Mouse (Mus musculus) forebrain, embryonic 10.5 days (tissue): ENCODE data around the gene Epb41l3. TPM values are rescaled to one million over a fixed set of nuclear protein-coding genes. Genes with fewer than 3 reads are reported as not detected.

Experiments
- DNase-seq: peaks from one replicate; pipeline ENCODE4 v3.0.0-alpha.2; 2017; ENCODE audit warnings: low spot score; ENCODE audit errors: extremely low spot score
- H3K27ac ChIP-seq: fragments of 300-500 bp; sonication (generic); 2 replicates; pipeline ENCODE4 v1.5.1; 2016; ENCODE audit warnings: mild to moderate bottlenecking
- H3K27me3 ChIP-seq: fragments of 300-500 bp; sonication (generic); 2 replicates; pipeline ENCODE4 v1.6.1; 2016; ENCODE audit warnings: mild to moderate bottlenecking; ENCODE audit not compliant: poor library complexity, severe bottlenecking
- H3K36me3 ChIP-seq: fragments of 300-500 bp; sonication (generic); replicated peaks from 2 replicates; pipeline ENCODE4 v1.6.1; 2016; ENCODE audit warnings: mild to moderate bottlenecking, moderate library complexity
- H3K4me1 ChIP-seq: fragments of 300-500 bp; sonication (generic); 2 replicates; pipeline ENCODE4 v1.6.1; 2016
- H3K4me3 ChIP-seq: fragments of 300-500 bp; sonication (generic); 2 replicates; pipeline ENCODE4 v1.5.1; 2016; ENCODE audit warnings: mild to moderate bottlenecking, moderate library complexity
- H3K9me3 ChIP-seq: fragments of 300-500 bp; sonication (generic); 2 replicates; pipeline ENCODE4 v1.6.1; 2016; ENCODE audit warnings: mild to moderate bottlenecking, moderate library complexity
- WGBS: fragments of 180-500 bp; shearing (Covaris S2); methylation state at CpG from one replicate; pipeline ENCODE4 v1.1.7; 2016; 5-methylcytosine and 5-hydroxymethylcytosine counted together
- polyA plus RNA-seq: library from polyadenylated mRNA; unstranded; fragments of >200 nt; fragmentation: Nextera tagmentation; extraction: Ambion mirVana; gene quantifications from 2 replicates; pipeline ENCODE4 v1.2.1, GENCODE M21; 2016

The Epb41l3 gene
- polyA plus RNA-seq, 1 experiment from 2014 or later = 49.1 TPM

GRCm38 (mm10) chr17:69237172-69237571 lies 161.7 kb downstream of the Epb41l3 start:
- WGBS = 90% methylated on average over 3 of the region's 3 CpGs
- no peak overlapping the region for H3K27ac ChIP-seq

GRCm38 (mm10) chr17:69238810-69239373 lies 163.4 kb downstream of the Epb41l3 start:
- Histone ChIP-seq H3K36me3 (peaks cover 16% of the 10 kb centered on the region), H3K4me1 (no peaks in the 10 kb centered on the region), H3K27ac (no peak overlapping the region), H3K27me3 (no peaks in the 10 kb centered on the region), H3K9me3 (no peaks in the 10 kb centered on the region), H3K4me3 (no peak overlapping the region)
- no peak for DNase-seq
- WGBS = 91% methylated on average over 4 of the region's 4 CpGs

More at GRCm38 (mm10) chr17:69237172-69237571, 161.7 kb downstream of the Epb41l3 start:
- H3K27me3 ChIP-seq = no peaks in the 10 kb centered on the region
- H3K9me3 ChIP-seq = no peaks in the 10 kb centered on the region
- no peaks in the 10 kb centered on the region for H3K4me1 ChIP-seq
- peaks cover 12% of the 10 kb centered on the region; the same call in 1 of the 2 replicates for H3K36me3 ChIP-seq
- no peak overlapping the region for H3K4me3 ChIP-seq
- no peak for DNase-seq

- DNase-seq = no peak
- Histone ChIP-seq H3K27ac (no peak overlapping the region), H3K9me3 (no peaks in the 10 kb centered on the region), H3K4me3 (no peak overlapping the region), H3K36me3 (peaks cover 19% of the 10 kb centered on the region), H3K4me1 (no peaks in the 10 kb centered on the region), H3K27me3 (no peaks in the 10 kb centered on the region)
- 93% methylated on average over 6 of the region's 6 CpGs for WGBS
These were observed 163.9 kb downstream of the Epb41l3 start for GRCm38 (mm10) chr17:69239423-69239822.

GRCm38 (mm10) chr17:69255834-69256233 lies 180.4 kb downstream of the Epb41l3 start:
- no peaks in the 10 kb centered on the region for H3K9me3 ChIP-seq
- no peak for DNase-seq
- WGBS = 78% methylated on average over 9 of the region's 9 CpGs
- H3K27me3 ChIP-seq = no peaks in the 10 kb centered on the region
- H3K4me3 ChIP-seq = no peak overlapping the region
- H3K27ac ChIP-seq = no peak overlapping the region
- H3K4me1 ChIP-seq = peaks cover 5% of the 10 kb centered on the region
- peaks cover 6% of the 10 kb centered on the region for H3K36me3 ChIP-seq

GRCm38 (mm10) chr17:69256441-69256840 lies 181.0 kb downstream of the Epb41l3 start:
- 56% methylated on average over 9 of the region's 9 CpGs for WGBS
- Histone ChIP-seq H3K36me3 (peaks cover 6% of the 10 kb centered on the region), H3K9me3 (no peaks in the 10 kb centered on the region), H3K27me3 (no peaks in the 10 kb centered on the region), H3K27ac (no peak overlapping the region), H3K4me1 (peaks cover 5% of the 10 kb centered on the region), H3K4me3 (no peak overlapping the region)
- DNase-seq = no peak

- Histone ChIP-seq H3K4me3 (no peak overlapping the region), H3K9me3 (no peaks in the 10 kb centered on the region), H3K27ac (peak overlapping the region; percentile 48; the same call in 1 of the 2 replicates), H3K4me1 (peaks cover 24% of the 10 kb centered on the region), H3K36me3 (peaks cover 9% of the 10 kb centered on the region), H3K27me3 (no peaks in the 10 kb centered on the region)
- 65% methylated on average over 15 of the region's 15 CpGs for WGBS
- no peak for DNase-seq
These were observed 188.5 kb downstream of the Epb41l3 start for GRCm38 (mm10) chr17:69263810-69264565.

- H3K4me3 ChIP-seq = no peak overlapping the region
- H3K27me3 ChIP-seq = no peaks in the 10 kb centered on the region
- WGBS = 56% methylated on average over 4 of the region's 4 CpGs
- H3K9me3 ChIP-seq = no peaks in the 10 kb centered on the region
- no peak for DNase-seq
- H3K36me3 ChIP-seq = peaks cover 3% of the 10 kb centered on the region
- peaks cover 24% of the 10 kb centered on the region for H3K4me1 ChIP-seq
- no peak overlapping the region for H3K27ac ChIP-seq
These were observed 189.7 kb downstream of the Epb41l3 start for GRCm38 (mm10) chr17:69265171-69265570.

GRCm38 (mm10) chr17:69265759-69266463 lies 190.4 kb downstream of the Epb41l3 start:
- peaks cover 3% of the 10 kb centered on the region; the same call in 1 of the 2 replicates for H3K36me3 ChIP-seq
- peaks cover 24% of the 10 kb centered on the region for H3K4me1 ChIP-seq
- no peaks in the 10 kb centered on the region for H3K27me3 ChIP-seq
- no peaks in the 10 kb centered on the region for H3K9me3 ChIP-seq
- peak overlapping the region; percentile 45 for H3K27ac ChIP-seq
- 40% methylated on average over 17 of the region's 17 CpGs for WGBS
- no peak for DNase-seq
- no peak overlapping the region for H3K4me3 ChIP-seq

GRCm38 (mm10) chr17:69266936-69267335 lies 191.5 kb downstream of the Epb41l3 start:
- peaks cover 24% of the 10 kb centered on the region for H3K4me1 ChIP-seq
- WGBS = 82% methylated on average over 5 of the region's 5 CpGs

GRCm38 (mm10) chr17:69267526-69267925 lies 192.0 kb downstream of the Epb41l3 start:
- H3K27me3 ChIP-seq = no peaks in the 10 kb centered on the region
- H3K9me3 ChIP-seq = no peaks in the 10 kb centered on the region
- H3K4me1 ChIP-seq = peaks cover 24% of the 10 kb centered on the region
- no peak for DNase-seq
- 82% methylated on average over 6 of the region's 6 CpGs for WGBS
- no peak overlapping the region for H3K4me3 ChIP-seq
- no peaks in the 10 kb centered on the region for H3K36me3 ChIP-seq
- H3K27ac ChIP-seq = no peak overlapping the region

More at GRCm38 (mm10) chr17:69266936-69267335, 191.5 kb downstream of the Epb41l3 start:
- Histone ChIP-seq H3K27me3 (no peaks in the 10 kb centered on the region), H3K27ac (no peak overlapping the region), H3K9me3 (no peaks in the 10 kb centered on the region), H3K4me3 (no peak overlapping the region), H3K36me3 (peaks cover 2% of the 10 kb centered on the region; the same call in 1 of the 2 replicates)
- DNase-seq = no peak

- 14% methylated on average over 5 of the region's 5 CpGs for WGBS
- Histone ChIP-seq H3K27me3 (no peaks in the 10 kb centered on the region), H3K9me3 (no peaks in the 10 kb centered on the region), H3K27ac (no peak overlapping the region), H3K4me3 (no peak overlapping the region), H3K4me1 (peaks cover 18% of the 10 kb centered on the region), H3K36me3 (peaks cover 26% of the 10 kb centered on the region)
- no peak for DNase-seq
These were observed 201.9 kb downstream of the Epb41l3 start for GRCm38 (mm10) chr17:69277362-69277761.

- peaks cover 17% of the 10 kb centered on the region for H3K9me3 ChIP-seq
- H3K27me3 ChIP-seq = no peaks in the 10 kb centered on the region
- no peak for DNase-seq
- H3K4me3 ChIP-seq = no peak overlapping the region
- peaks cover 75% of the 10 kb centered on the region for H3K36me3 ChIP-seq
- H3K4me1 ChIP-seq = no peaks in the 10 kb centered on the region
- 93% methylated on average over 13 of the region's 13 CpGs for WGBS
- no peak overlapping the region for H3K27ac ChIP-seq
These were observed 209.0 kb downstream of the Epb41l3 start for GRCm38 (mm10) chr17:69284511-69284910.

- Histone ChIP-seq H3K4me3 (no peak overlapping the region), H3K4me1 (no peaks in the 10 kb centered on the region), H3K36me3 (peaks cover 72% of the 10 kb centered on the region), H3K27me3 (no peaks in the 10 kb centered on the region), H3K27ac (no peak overlapping the region), H3K9me3 (peaks cover 11% of the 10 kb centered on the region)
- 94% methylated on average over 12 of the region's 12 CpGs for WGBS
- DNase-seq = no peak
These were observed 212.6 kb downstream of the Epb41l3 start for GRCm38 (mm10) chr17:69288130-69288529.
